Mouse (Mus musculus) myocyte (in vitro differentiated cells): ENCODE measurements around the gene Pcsk2. TPM values are rescaled to one million over a fixed set of nuclear protein-coding genes. Genes with fewer than 3 reads are reported as not detected.
A peak's percentile ranks its signal among the peaks of the same experiment; 100 is the strongest.

Source experiments
- H3K27me3 ChIP-seq: one replicate; pipeline ENCODE4 v1.6.1; 2011; ENCODE audit not compliant: control insufficient read depth, insufficient read depth, insufficient read length
- H3K36me3 ChIP-seq: one replicate; pipeline ENCODE4 v1.6.1; 2011; ENCODE audit not compliant: control insufficient read depth, insufficient read depth
- H3K4me2 ChIP-seq: one replicate; pipeline ENCODE4 v1.6.1; 2011; ENCODE audit warnings: low read depth, control low read depth
- H3K4me3 ChIP-seq: one replicate; pipeline ENCODE4 v1.5.1; 2011; ENCODE audit warnings: mild to moderate bottlenecking, control low read depth, moderate library complexity
- H3K79me2 ChIP-seq: one replicate; pipeline ENCODE4 v1.6.1; 2011; ENCODE audit not compliant: control insufficient read depth, insufficient read depth
- H3ac ChIP-seq: one replicate; pipeline ENCODE4 v1.6.1; 2011; ENCODE audit not compliant: control insufficient read depth, insufficient read length
- CEBPB ChIP-seq: IDR thresholded peaks from 2 replicates; pipeline ENCODE4 v1.6.1; 2011; ENCODE audit warnings: mild to moderate bottlenecking, moderate library complexity; ENCODE audit not compliant: poor library complexity, insufficient read depth, severe bottlenecking
- E2F4 ChIP-seq: IDR thresholded peaks from one replicate; pipeline ENCODE4 v1.6.1; 2011; ENCODE audit warnings: mild to moderate bottlenecking, control low read depth, moderate library complexity; ENCODE audit not compliant: insufficient read depth
- MAX ChIP-seq: IDR thresholded peaks from one replicate; pipeline ENCODE4 v1.6.1; 2011; ENCODE audit warnings: low read depth, mild to moderate bottlenecking, control low read depth
- MYOD1 ChIP-seq, 3 experiments: IDR thresholded peaks; one replicate each; pipeline ENCODE4 v1.6.1; 2011; ENCODE audit warnings: control low read depth in 2 of 3, low read depth in 2 of 3, mild to moderate bottlenecking in 2 of 3, moderate library complexity in 1 of 3; ENCODE audit not compliant: insufficient read length in 2 of 3, control insufficient read depth in 1 of 3
- MYOG ChIP-seq, 3 experiments: IDR thresholded peaks; one replicate each; pipeline ENCODE4 v1.6.1; 2011; ENCODE audit warnings: control low read depth in 2 of 3, low read depth in 2 of 3, mild to moderate bottlenecking in 2 of 3; ENCODE audit not compliant: insufficient read length in 2 of 3, control insufficient read depth in 1 of 3, insufficient read depth in 1 of 3
- POLR2A ChIP-seq: IDR thresholded peaks from one replicate; pipeline ENCODE4 v1.6.1; 2011; ENCODE audit warnings: low read depth, mild to moderate bottlenecking, control low read depth, moderate library complexity; ENCODE audit not compliant: insufficient read length
- POLR2AphosphoS2 ChIP-seq: IDR thresholded peaks from one replicate; pipeline ENCODE4 v1.6.1; 2011; ENCODE audit warnings: low read depth, control low read depth; ENCODE audit not compliant: insufficient read length
- REST ChIP-seq: IDR thresholded peaks from one replicate; pipeline ENCODE4 v1.6.1; 2011; ENCODE audit warnings: mild to moderate bottlenecking, control low read depth, moderate library complexity; ENCODE audit not compliant: insufficient read depth, insufficient read length
- SRF ChIP-seq: IDR thresholded peaks from one replicate; pipeline ENCODE4 v1.6.1; 2011; ENCODE audit warnings: low read depth; ENCODE audit not compliant: control insufficient read depth, insufficient read length
- TCF12 ChIP-seq: IDR thresholded peaks from one replicate; pipeline ENCODE4 v1.6.1; 2011; ENCODE audit warnings: mild to moderate bottlenecking, control low read depth; ENCODE audit not compliant: poor library complexity, insufficient read depth, severe bottlenecking
- TCF3 ChIP-seq: IDR thresholded peaks from one replicate; pipeline ENCODE4 v1.6.1; 2011; ENCODE audit warnings: low read depth, control low read depth; ENCODE audit not compliant: insufficient read length
- USF1 ChIP-seq: IDR thresholded peaks from one replicate; pipeline ENCODE4 v1.6.1; 2011; ENCODE audit warnings: low read depth, mild to moderate bottlenecking, control low read depth, moderate library complexity
- polyA plus RNA-seq: library from polyadenylated mRNA; unstranded; fragments of >200 nt; fragmentation: generic; extraction: Trizol; gene quantifications from one replicate; pipeline ENCODE4 v1.2.1, GENCODE M21; 2012; ENCODE audit warnings: missing spikeins

Gene Pcsk2
- polyA plus RNA-seq, 1 experiment = 0.01 TPM

- Histone ChIP-seq H3ac (no peak overlapping the region), H3K4me2 (no peak overlapping the region), H3K27me3 (peaks cover 5% of the 10 kb centered on the region), H3K36me3 (no peaks in the 10 kb centered on the region), H3K79me2 (no peaks in the 10 kb centered on the region), H3K4me3 (no peak overlapping the region)
- TF ChIP-seq POLR2A (no peak), CEBPB (no peak)
Measured at GRCm38 (mm10) chr2:143813461-143813860, 267.5 kb downstream of the Pcsk2 start.

- Histone ChIP-seq H3K79me2 (no peaks in the 10 kb centered on the region), H3K36me3 (no peaks in the 10 kb centered on the region), H3K27me3 (no peaks in the 10 kb centered on the region), H3ac (no peak overlapping the region), H3K4me2 (no peak overlapping the region), H3K4me3 (no peak overlapping the region)
- TF ChIP-seq USF1 (no peak), MYOD1 (IDR thresholded peaks at IDR 0.05; ENCODE audit: control insufficient read depth in 1 of 3, insufficient read length in 2 of 3, low read depth in 2 of 3) (peak in 2 of 3 experiments; percentile 81 to 91)
Measured at GRCm38 (mm10) chr2:143831645-143832044, 285.7 kb downstream of the Pcsk2 start.

- Histone ChIP-seq H3K4me2 (no peak overlapping the region), H3K36me3 (no peaks in the 10 kb centered on the region), H3K4me3 (no peak overlapping the region), H3K79me2 (no peaks in the 10 kb centered on the region), H3K27me3 (no peaks in the 10 kb centered on the region), H3ac (no peak overlapping the region)
- TF ChIP-seq TCF3 = no peak
- TF ChIP-seq SRF = no peak
- TF ChIP-seq POLR2A = no peak
- TF ChIP-seq POLR2AphosphoS2 = no peak
- no peak for TF ChIP-seq E2F4
- no peak for TF ChIP-seq MYOG (IDR thresholded peaks at IDR 0.05; ENCODE audit: control insufficient read depth in 1 of 3, insufficient read depth in 1 of 3, insufficient read length in 2 of 3, low read depth in 2 of 3)
- TF ChIP-seq CEBPB = no peak
- no peak for TF ChIP-seq USF1
- no peak for TF ChIP-seq MAX
- TF ChIP-seq TCF12 = no peak
- no peak for TF ChIP-seq REST
- no peak for TF ChIP-seq MYOD1 (IDR thresholded peaks at IDR 0.05; ENCODE audit: control insufficient read depth in 1 of 3, insufficient read length in 2 of 3, low read depth in 2 of 3)
Measured at GRCm38 (mm10) chr2:143832721-143833120, 286.8 kb downstream of the Pcsk2 start.

GRCm38 (mm10) chr2:143834082-143834481 is 288.1 kb downstream of the Pcsk2 start:
- H3K27me3 ChIP-seq = no peaks in the 10 kb centered on the region
- H3K79me2 ChIP-seq = no peaks in the 10 kb centered on the region
- H3K4me2 ChIP-seq = peak overlapping the region; percentile 24
- H3K4me3 ChIP-seq = no peak overlapping the region
- TF ChIP-seq POLR2A (no peak), MAX (no peak), MYOD1 (IDR thresholded peaks at IDR 0.05; ENCODE audit: control insufficient read depth in 1 of 3, insufficient read length in 2 of 3, low read depth in 2 of 3) (no peak), USF1 (no peak), CEBPB (no peak), POLR2AphosphoS2 (no peak), E2F4 (no peak), SRF (no peak), TCF3 (no peak), TCF12 (no peak)
- H3ac ChIP-seq = no peak overlapping the region
- H3K36me3 ChIP-seq = no peaks in the 10 kb centered on the region

GRCm38 (mm10) chr2:143835820-143836219 is 289.9 kb downstream of the Pcsk2 start:
- Histone ChIP-seq H3K4me2 (no peak overlapping the region), H3K27me3 (no peaks in the 10 kb centered on the region), H3K4me3 (no peak overlapping the region), H3K36me3 (no peaks in the 10 kb centered on the region), H3ac (no peak overlapping the region), H3K79me2 (no peaks in the 10 kb centered on the region)
- no peak for TF ChIP-seq TCF3
- no peak for TF ChIP-seq TCF12
- TF ChIP-seq USF1 = no peak
- no peak for TF ChIP-seq SRF
- no peak for TF ChIP-seq E2F4
- no peak for TF ChIP-seq MYOD1 (IDR thresholded peaks at IDR 0.05; ENCODE audit: control insufficient read depth in 1 of 3, insufficient read length in 2 of 3, low read depth in 2 of 3)
- no peak for TF ChIP-seq POLR2A
- TF ChIP-seq MYOG (IDR thresholded peaks at IDR 0.05; ENCODE audit: control insufficient read depth in 1 of 3, insufficient read depth in 1 of 3, insufficient read length in 2 of 3, low read depth in 2 of 3) = no peak
- TF ChIP-seq POLR2AphosphoS2 = no peak
- no peak for TF ChIP-seq MAX
- TF ChIP-seq CEBPB = no peak
- TF ChIP-seq REST = no peak
